Mouse (Mus musculus): Measurements from ENCODE around the gene Tm6sf1.

Tm6sf1 gene

DNA sequence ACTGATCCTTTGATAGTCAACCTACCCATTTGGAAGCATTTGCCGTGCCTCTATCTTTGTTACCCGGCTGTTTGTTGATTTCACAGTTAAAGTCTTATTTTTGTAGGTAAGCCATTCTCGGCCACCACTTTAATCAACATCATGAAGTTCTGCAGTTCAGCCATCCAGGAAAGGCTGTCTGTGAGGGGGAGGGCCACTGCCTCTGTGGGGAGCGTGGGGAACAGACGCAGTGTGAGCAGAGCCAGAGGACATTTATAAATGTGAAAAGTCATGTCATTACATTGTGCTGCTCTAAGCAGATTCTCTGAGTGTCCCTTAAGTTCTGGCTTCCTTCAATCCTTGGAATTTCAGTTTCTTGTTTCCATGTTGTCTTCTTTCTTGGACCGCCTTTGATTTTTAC lies 8.6 kb upstream of the Tm6sf1 start:
- DNase-seq (ENCODE audit: low spot score): no peak

GRCm38 (mm10) chr7:81851706-81852105 lies 7.1 kb upstream of the Tm6sf1 start:
- DNase-seq (ENCODE audit: low spot score): no peak

GRCm38 (mm10) chr7:81854568-81855307 lies 4.1 kb upstream of the Tm6sf1 start:
- DNase-seq (ENCODE audit: low spot score): no peak

DNA sequence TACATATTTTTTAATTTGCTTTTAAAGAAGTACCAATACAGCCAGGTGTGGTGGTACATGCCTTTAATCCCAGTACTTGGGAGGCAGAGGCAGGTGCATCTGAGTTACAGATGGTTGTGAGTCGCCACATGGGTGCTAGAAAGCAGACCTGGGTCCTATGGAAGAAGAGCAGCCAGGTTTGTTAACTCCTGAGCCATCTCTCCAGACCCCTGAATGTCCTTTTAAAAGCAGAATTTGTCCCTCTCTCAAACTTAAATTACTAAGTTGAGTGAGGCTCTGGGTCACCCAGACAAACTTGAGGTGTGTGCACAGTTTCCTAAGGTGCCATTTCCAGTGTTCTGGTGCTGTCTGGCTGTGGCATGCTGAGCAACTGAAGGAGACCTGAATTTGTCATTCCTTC lies 3.1 kb upstream of the Tm6sf1 start, which contains the start of gene Gm10160:
Gm10160 (minus strand) TSS at position 101 of the 400 bp plus-strand sequence.
- no peak for DNase-seq (ENCODE audit: low spot score)

DNA sequence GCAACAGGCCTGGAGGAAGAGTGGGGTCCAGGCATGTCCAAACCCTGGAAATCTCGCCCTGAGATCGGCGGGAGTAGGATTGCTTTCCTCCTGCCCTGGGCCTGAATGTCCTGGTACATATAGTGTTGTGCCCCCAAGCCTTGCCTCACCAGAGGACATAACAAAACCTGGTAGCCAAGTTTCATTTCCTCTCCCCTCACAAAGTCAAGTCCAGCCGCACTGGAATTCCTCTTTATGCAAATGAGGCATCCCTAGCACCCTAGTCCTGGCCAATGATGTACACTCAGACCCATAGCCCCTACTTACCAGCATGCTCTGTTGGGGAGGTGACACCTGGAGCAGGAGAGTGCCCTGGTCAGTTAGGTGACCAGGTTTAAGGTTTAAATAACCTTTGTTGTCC lies 2.6 kb upstream of the Tm6sf1 start:
- DNase-seq (ENCODE audit: low spot score): no peak

DNA sequence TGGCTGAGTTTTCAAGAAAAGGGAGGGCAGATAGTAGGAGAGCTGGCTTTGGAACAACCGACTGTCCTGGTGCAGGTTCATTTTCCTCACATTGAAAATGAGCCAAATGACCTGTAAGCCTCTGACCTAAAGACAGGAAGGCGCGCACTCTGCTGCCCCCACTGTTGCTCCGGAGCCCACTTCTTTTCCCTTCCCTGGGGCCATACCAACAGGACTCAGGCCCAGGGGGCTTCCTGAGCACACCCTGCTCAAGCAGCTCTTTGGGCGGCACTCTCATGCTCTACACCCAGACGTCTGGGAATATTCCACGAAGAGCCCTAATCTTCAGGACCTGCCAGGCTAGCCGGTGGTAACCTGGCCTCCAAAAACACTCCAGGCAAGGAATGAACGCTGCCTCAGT lies 565 bp upstream of the Tm6sf1 start:
- no peak for DNase-seq (ENCODE audit: low spot score)

- DNase-seq (ENCODE audit: low spot score): no peak
Measured at GRCm38 (mm10) chr7:81860071-81860470, 1.3 kb downstream of the Tm6sf1 start.

DNA sequence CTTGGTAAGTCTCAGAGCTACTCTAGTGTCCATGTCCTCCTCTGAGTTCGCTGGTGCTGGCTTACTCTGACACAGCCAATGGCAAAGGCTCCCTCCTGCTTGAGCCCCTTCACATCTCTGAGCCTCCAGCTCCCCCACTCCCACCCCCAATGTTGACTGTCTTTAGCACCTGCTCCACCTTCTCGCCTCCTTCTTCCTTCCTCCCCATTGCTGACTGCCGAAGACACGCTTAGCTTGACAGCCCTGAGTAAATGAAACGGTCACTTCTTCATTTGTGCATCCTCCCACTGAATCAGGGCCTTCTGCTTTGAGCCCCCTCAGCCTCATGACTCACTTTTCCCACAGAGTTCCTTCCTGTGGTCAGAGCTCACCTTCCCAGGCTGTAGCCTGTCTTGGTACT lies 2.2 kb downstream of the Tm6sf1 start:
- no peak for DNase-seq (ENCODE audit: low spot score)

DNA sequence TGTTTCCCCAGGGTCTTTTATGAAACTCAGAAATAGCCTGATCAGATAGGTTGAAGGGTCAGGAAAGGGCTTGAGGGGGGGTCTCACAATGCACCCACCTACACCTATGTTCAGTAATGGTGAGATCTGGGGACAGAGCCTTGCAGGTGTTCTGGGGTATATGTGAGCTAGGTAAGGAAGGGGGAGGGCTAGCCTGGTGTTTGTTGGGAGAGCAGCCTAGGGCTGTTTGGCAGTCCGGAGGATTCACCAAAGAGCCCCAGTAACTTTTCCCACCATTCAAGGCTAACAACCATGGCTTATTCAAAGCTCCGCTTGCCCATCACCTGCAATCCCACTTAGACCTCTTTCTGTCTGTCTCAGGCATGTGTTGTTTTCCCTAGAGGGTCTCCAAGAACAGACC lies 2.7 kb downstream of the Tm6sf1 start:
- no peak for DNase-seq (ENCODE audit: low spot score)

- DNase-seq (ENCODE audit: low spot score): no peak
Measured at GRCm38 (mm10) chr7:81861921-81862320, 3.1 kb downstream of the Tm6sf1 start.

DNA sequence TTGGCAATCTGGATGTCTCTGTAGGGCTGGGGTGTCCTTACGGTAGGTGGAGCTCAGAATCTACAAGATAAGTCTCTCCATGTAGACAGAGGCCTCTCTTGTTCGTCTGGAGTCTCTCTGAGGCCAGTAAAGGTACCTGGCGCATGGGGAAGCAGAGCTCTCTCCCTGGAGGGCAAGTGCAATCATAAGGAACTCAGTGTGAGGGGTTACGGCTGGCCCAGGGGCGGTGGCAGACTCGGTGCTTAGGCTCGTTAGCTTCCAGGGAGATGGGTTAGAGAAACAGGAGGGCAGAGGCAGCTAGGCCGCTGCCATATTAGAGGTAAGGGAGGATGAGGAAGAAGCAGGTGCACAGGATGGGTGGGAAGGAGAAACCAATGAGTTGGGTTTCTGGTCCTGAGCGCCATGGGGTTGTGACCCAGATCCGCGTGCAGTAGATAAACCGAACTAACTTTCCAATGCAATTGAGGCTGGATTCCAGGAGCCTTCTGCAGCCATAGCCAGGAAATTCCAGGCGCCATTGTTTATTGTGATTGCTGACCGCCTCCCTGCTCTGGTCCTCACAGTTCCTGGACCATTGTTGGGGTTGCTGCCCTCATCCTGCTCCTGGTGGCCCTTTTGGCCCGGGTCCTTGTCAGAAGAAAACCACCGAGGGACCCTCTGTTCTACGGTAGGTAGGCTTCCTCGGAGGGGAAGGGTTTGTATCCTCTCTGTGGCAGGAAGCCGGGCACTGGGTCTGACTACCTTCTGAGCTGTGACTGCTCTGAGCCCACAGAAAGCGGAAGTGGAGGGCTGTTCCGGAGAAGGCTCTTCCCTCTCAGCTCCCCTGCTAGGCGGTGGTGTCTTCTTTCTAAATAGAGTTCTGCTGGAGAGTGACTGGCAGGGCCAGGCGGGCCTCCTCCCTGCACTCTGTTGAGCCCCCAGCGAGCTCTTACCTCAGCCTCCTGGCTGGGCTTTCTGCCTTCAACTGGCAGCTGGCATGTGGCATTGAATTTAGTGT lies 4.1 kb downstream of the Tm6sf1 start:
- DNase-seq (ENCODE audit: low spot score): no peak

GRCm38 (mm10) chr7:81864552-81864951 lies 5.8 kb downstream of the Tm6sf1 start:
- DNase-seq (ENCODE audit: low spot score): no peak

DNA sequence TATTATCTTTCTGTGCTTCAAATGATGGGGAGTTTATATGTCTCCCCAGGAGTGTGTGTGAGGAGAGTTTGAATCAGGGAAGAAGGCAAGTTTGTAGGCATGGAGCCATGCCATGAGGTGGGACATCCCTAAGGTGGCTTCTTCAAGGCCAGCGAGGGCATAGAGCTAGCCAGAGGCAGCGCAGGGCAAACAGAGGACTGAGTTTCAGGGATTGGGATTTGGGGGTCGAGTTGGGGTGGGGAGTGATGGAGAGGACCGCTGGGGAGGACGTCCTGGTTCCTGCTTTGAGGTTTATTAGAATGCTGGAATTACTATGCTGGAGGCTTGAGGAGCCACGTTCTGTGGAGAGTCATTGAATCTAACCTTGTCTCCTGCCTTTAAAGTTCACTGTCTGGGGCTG lies 7.1 kb downstream of the Tm6sf1 start:
- no peak for DNase-seq (ENCODE audit: low spot score)

DNA sequence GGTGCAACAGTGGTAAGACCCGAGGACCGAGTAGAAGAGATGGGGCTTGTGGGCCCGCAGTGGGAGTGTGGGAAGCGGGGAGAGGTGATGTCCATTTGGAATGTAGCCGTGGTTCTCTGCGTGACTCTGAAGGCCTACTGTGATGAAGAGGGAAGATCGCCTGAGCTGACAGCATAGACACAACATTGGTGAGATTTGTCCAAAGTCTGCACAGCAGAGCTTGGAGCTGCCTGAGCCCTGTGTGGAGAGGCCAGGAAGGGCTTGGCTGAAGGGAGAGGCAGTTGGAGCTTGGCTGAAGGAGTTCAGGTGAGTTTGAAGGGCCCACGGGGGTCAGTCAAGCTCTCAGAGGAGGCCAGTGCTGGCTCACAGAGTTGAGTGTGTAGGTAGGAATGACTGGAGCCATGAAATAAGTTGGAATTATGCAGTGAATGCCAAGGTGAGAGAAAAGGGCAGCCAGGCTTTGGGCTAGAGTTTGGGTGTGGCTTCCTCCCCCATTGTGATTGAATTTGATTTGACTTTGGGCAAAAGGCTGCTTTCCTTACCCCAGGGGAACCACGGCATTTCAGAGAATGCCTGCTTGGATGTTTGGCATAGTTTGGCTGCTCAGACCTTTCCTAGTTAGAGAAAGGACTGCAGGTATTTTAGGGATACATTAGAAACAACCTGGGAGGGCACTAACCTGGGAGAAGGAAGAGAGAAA lies 8.6 kb downstream of the Tm6sf1 start:
- no peak for DNase-seq (ENCODE audit: low spot score)

DNA sequence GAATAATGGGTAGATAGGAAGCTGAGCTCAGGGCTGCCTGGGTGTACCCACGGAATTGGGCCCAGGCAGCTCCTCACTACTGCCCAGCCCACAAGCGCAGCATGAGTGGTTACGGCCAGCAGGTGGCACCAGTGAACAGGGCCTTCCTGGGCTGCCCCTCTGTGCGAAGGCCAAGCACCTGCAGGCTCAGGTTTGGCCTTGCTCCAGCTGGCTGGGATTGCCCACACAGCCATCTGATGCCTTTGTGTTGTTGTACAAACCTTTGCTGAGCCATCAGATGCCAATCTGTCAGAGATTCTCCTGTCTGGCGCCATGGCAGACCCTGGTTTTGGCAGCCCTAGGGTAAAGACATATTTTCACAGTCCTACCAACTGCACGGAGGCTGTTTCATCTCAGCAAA lies 9.4 kb downstream of the Tm6sf1 start:
- DNase-seq (ENCODE audit: low spot score): peak; percentile 76

GRCm38 (mm10) chr7:81872493-81873013 lies 13.8 kb downstream of the Tm6sf1 start:
- no peak for DNase-seq (ENCODE audit: low spot score)

GRCm38 (mm10) chr7:81873807-81874206 lies 15.0 kb downstream of the Tm6sf1 start:
- no peak for DNase-seq (ENCODE audit: low spot score)

DNA sequence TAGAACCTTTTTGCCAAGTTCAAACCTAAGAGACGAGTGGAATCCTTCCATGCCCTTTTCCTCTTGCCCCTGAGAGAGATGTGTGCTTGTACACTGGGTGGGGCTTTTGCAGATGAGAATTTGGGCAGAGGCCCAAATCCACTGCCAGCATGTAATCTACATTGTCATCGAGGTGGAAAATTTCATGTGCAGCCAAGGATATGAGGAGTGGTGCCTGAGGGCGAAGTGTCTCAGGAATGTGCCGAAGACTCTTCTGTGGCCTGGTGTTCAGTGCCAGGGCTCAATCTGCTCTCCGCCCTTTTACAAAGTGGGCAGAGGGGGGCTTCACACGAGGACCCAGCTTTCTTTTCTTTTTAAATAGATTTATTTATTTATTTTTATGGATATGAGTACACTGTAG lies 15.8 kb downstream of the Tm6sf1 start:
- no peak for DNase-seq (ENCODE audit: low spot score)

GRCm38 (mm10) chr7:81875372-81875771 lies 16.6 kb downstream of the Tm6sf1 start:
- DNase-seq (ENCODE audit: low spot score): no peak

DNA sequence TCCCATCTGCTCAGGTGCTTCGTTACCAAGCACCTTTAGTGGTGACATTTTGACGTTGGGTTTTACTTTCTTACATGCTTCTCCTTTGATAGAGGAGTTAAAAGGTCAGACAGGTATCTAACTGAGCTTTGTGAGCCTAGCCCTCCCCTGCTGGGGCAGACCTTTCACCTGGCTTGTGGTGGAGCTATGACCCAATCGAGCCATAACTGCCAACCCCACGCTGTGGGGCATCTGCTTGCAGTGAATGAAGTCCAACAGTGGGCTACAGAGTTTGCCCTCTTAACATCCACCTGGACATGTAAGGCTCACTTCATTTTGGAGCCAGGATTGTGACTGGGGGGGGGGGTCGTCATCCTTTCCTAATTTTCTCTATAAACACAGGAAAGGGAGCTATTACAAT lies 21.5 kb downstream of the Tm6sf1 start:
- DNase-seq (ENCODE audit: low spot score): no peak

DNA sequence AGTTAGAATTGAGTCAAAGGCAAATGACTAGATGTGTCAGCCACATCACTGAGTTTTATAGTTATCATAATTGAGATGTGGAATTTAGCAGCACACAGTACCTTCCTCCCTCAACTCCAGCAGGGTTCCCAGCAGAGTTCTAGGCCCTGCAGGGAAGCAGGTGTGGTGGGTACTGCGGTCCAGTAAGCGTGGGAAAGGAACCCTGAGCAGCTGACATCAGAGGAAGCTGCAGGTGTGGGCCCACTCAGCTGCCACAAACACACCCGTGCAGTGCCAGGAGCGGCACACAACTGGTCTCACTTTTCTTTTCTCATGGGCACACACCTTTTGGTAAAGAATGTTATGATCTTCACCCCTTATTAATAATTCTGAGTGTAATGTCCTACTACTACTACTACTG lies 22.0 kb downstream of the Tm6sf1 start:
- no peak for DNase-seq (ENCODE audit: low spot score)

DNA sequence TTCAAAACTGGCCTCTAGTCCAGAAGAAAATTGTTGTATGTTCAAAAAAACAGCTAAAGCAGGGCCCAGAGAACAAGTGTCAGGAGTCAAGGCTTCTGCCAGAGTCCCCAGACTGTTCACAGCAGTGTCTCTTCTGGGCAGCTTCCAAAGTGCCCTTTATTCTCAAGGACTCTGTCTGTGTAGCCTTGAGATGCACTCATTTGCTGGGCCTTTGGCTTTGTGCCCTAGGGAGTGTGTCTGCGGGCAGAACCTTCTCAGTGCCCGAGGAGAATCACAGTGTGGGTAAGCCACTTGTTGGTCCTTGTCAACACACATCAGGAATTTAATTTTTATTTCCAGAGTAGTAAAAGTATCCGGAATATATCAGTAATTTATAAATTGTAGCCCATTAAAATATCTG lies 22.8 kb downstream of the Tm6sf1 start:
- peak; percentile 64 for DNase-seq (ENCODE audit: low spot score)

Data from ovary, postnatal 36 days (tissue).